Mouse (Mus musculus) liver, embryonic 11.5 days (tissue): ENCODE results near the gene Adcyap1r1. TPM values are rescaled to one million over a fixed set of nuclear protein-coding genes. Genes with fewer than 3 reads are reported as not detected.

Experiments used
- microRNA-seq: library from miRNA; unstranded; fragments of <30 nt; microRNA quantifications from one replicate; pipeline ENCODE4, GENCODE M21; 2017; ENCODE audit warnings: borderline number of aligned reads
- polyA plus RNA-seq: library from polyadenylated mRNA; unstranded; fragments of >200 nt; fragmentation: Nextera tagmentation; extraction: Ambion mirVana; gene quantifications from 2 replicates; pipeline ENCODE4 v1.2.1, GENCODE M21; 2014

Adcyap1r1 gene
- polyA plus RNA-seq, 1 experiment from 2014 or later = 0.33 TPM

Small RNA genes lying within 50 kb of the gene (microRNA-seq; reads per million reads assigned to microRNA genes)
- not detected for gene Gm44352

Other genes with a start within 250 kb of the Adcyap1r1 start
- 5.6 and 6.9 TPM in 2 replicates for gene Mindy4, start 248.6 kb upstream of the Adcyap1r1 start, polyA plus RNA-seq
- gene Aqp1, start 115.5 kb upstream of the Adcyap1r1 start, polyA plus RNA-seq = 6.1 and 8.0 TPM in 2 replicates
- not detected in 2 replicates for gene Ghrhr, start 75.7 kb upstream of the Adcyap1r1 start, polyA plus RNA-seq
- 0.37 and 0.75 TPM in 2 replicates for gene Neurod6, start 229.3 kb downstream of the Adcyap1r1 start, polyA plus RNA-seq